Mouse (Mus musculus) liver, postnatal 0 days (tissue): Measurements from ENCODE around the gene Bhlha9.

Experiments used
- CTCF ChIP-seq: sonication (generic); IDR thresholded peaks from 2 replicates; pipeline ENCODE4 v1.5.1; 2016; ENCODE audit warnings: antibody characterized with exemption, low read depth
- EP300 ChIP-seq: IDR thresholded peaks from 2 replicates; pipeline ENCODE4 v1.6.1; 2016; ENCODE audit warnings: antibody characterized with exemption, low read depth, mild to moderate bottlenecking

GRCm38 (mm10) chr11:76623206-76623961, 48.9 kb upstream of the Bhlha9 start:
- TF ChIP-seq CTCF (no peak), EP300 (no peak)
